In genomic region chr11:88715299-88715698, GRCm38 (mm10) we compare ENCODE assay signal across 7 mouse cellular contexts. TPM values are rescaled to one million over a fixed set of nuclear protein-coding genes. Genes with fewer than 3 reads are reported as not detected.
DNase-seq lines count a peak whose midpoint lies in the region; ATAC-seq and TF ChIP-seq lines count a peak whose summit lies in the region.

No protein-coding gene starts in this region.

- H3K4me2 ChIP-seq in lung, embryonic 14.5 days: peak overlapping the region; percentile 71
- H3K4me2 ChIP-seq in forebrain, embryonic 15.5 days (replicated peaks): peak overlapping the region; percentile 88
- H3K4me2 ChIP-seq in limb, embryonic 14.5 days (replicated peaks; ENCODE audit: low read depth, low read length, severe bottlenecking): peak overlapping the region; percentile 92
- peak overlapping the region; percentile 84 for H3K4me2 ChIP-seq in stomach, embryonic 15.5 days

- no peak for TF ChIP-seq CTCF in lung, embryonic 14.5 days (IDR thresholded peaks at IDR 0.05; ENCODE audit: low read depth)
- no peak for TF ChIP-seq CTCF in thymus, adult 2 months (IDR thresholded peaks at IDR 0.05; ENCODE audit: borderline replicate concordance, control insufficient read depth, extremely low read depth, insufficient read depth, low read length, poor library complexity)

- no peak for ATAC-seq in lung, embryonic 14.5 days (ENCODE audit: insufficient read depth)
- ATAC-seq in forebrain, embryonic 15.5 days (replicated peaks): no peak
- no peak for ATAC-seq in limb, embryonic 14.5 days (ENCODE audit: low FRiP score, low read depth)
- ATAC-seq in stomach, embryonic 15.5 days (ENCODE audit: insufficient read depth, low FRiP score, low read depth): no peak

- WGBS in lung, embryonic 14.5 days: 33% methylated on average over 7 of the region's 7 CpGs
- 32% methylated on average over 7 of the region's 7 CpGs for WGBS in forebrain, embryonic 15.5 days
- 34% methylated on average over 7 of the region's 7 CpGs for WGBS in limb, embryonic 14.5 days
- WGBS in stomach, embryonic 15.5 days: 44% methylated on average over 7 of the region's 7 CpGs
- WGBS in thymus, adult 2 months: 69% methylated on average over 7 of the region's 7 CpGs

- no peaks in the 10 kb centered on the region for H3K27me3 ChIP-seq in lung, embryonic 14.5 days (ENCODE audit: insufficient read depth, low read length)
- no peaks in the 10 kb centered on the region for H3K27me3 ChIP-seq in forebrain, embryonic 15.5 days
- no peaks in the 10 kb centered on the region for H3K27me3 ChIP-seq in limb, embryonic 14.5 days (ENCODE audit: control insufficient read depth, insufficient read depth, low read length)
- no peaks in the 10 kb centered on the region for H3K27me3 ChIP-seq in stomach, embryonic 15.5 days (replicated peaks)
- no peaks in the 10 kb centered on the region for H3K27me3 ChIP-seq in thymus, adult 2 months (ENCODE audit: control insufficient read depth, insufficient read depth, low read length)

- no peak for TF ChIP-seq POLR2A in limb, embryonic 14.5 days (IDR thresholded peaks at IDR 0.05; ENCODE audit: borderline replicate concordance, extremely low read depth, insufficient read depth, insufficient read length)
- TF ChIP-seq POLR2A in thymus, adult 2 months (IDR thresholded peaks at IDR 0.05; ENCODE audit: control insufficient read depth, extremely low read depth, insufficient read depth, low read length, poor library complexity): no peak

- no peak overlapping the region for H3K9ac ChIP-seq in lung, embryonic 14.5 days
- peak overlapping the region; percentile 96 for H3K9ac ChIP-seq in forebrain, embryonic 15.5 days (replicated peaks)
- H3K9ac ChIP-seq in limb, embryonic 14.5 days (ENCODE audit: low read depth, low read length, severe bottlenecking): no peak overlapping the region
- H3K9ac ChIP-seq in stomach, embryonic 15.5 days: no peak overlapping the region

- H3K4me3 ChIP-seq in lung, embryonic 14.5 days (ENCODE audit: low read depth, low read length): peak overlapping the region; percentile 90
- peak overlapping the region; percentile 98 for H3K4me3 ChIP-seq in forebrain, embryonic 15.5 days
- peak overlapping the region; percentile 96 for H3K4me3 ChIP-seq in limb, embryonic 14.5 days (replicated peaks; ENCODE audit: low read length)
- peak overlapping the region; percentile 93; the same call in 1 of the 2 replicates for H3K4me3 ChIP-seq in stomach, embryonic 15.5 days (replicated peaks)
- H3K4me3 ChIP-seq in thymus, adult 2 months (ENCODE audit: control insufficient read depth, insufficient read depth, low read length): no peak overlapping the region

- peaks cover 6% of the 10 kb centered on the region for H3K4me1 ChIP-seq in lung, embryonic 14.5 days (ENCODE audit: insufficient read depth)
- H3K4me1 ChIP-seq in forebrain, embryonic 15.5 days: peaks cover 45% of the 10 kb centered on the region
- peaks cover 19% of the 10 kb centered on the region for H3K4me1 ChIP-seq in limb, embryonic 14.5 days (ENCODE audit: control insufficient read depth, insufficient read depth, low read length)
- peaks cover 19% of the 10 kb centered on the region for H3K4me1 ChIP-seq in stomach, embryonic 15.5 days
- H3K4me1 ChIP-seq in thymus, adult 2 months (replicated peaks; ENCODE audit: control insufficient read depth, insufficient read depth, low read length): peaks cover 8% of the 10 kb centered on the region

- H3K27ac ChIP-seq in lung, embryonic 14.5 days (ENCODE audit: low read depth): no peak overlapping the region
- 0 out of 2 replicates have a peak overlapping the region, but pooled peaks have one; percentile 9 for H3K27ac ChIP-seq in forebrain, embryonic 15.5 days (replicated peaks)
- H3K27ac ChIP-seq in limb, embryonic 14.5 days (replicated peaks; ENCODE audit: low read depth, low read length): no peak overlapping the region
- H3K27ac ChIP-seq in stomach, embryonic 15.5 days: no peak overlapping the region
- H3K27ac ChIP-seq in thymus, adult 2 months (ENCODE audit: control insufficient read depth, insufficient read depth, low read length): no peak overlapping the region

- peaks cover 27% of the 10 kb centered on the region for H3K36me3 ChIP-seq in lung, embryonic 14.5 days (ENCODE audit: insufficient read depth)
- peaks cover 12% of the 10 kb centered on the region for H3K36me3 ChIP-seq in forebrain, embryonic 15.5 days
- peaks cover 27% of the 10 kb centered on the region for H3K36me3 ChIP-seq in limb, embryonic 14.5 days (ENCODE audit: control insufficient read depth, insufficient read depth, low read length)
- H3K36me3 ChIP-seq in stomach, embryonic 15.5 days: peaks cover 11% of the 10 kb centered on the region
- peaks cover 24% of the 10 kb centered on the region for H3K36me3 ChIP-seq in thymus, adult 2 months (ENCODE audit: control insufficient read depth, insufficient read depth, low read length)

- no peaks in the 10 kb centered on the region for H3K9me3 ChIP-seq in lung, embryonic 14.5 days (ENCODE audit: low read depth, low read length)
- H3K9me3 ChIP-seq in forebrain, embryonic 15.5 days: no peaks in the 10 kb centered on the region
- no peaks in the 10 kb centered on the region for H3K9me3 ChIP-seq in limb, embryonic 14.5 days (ENCODE audit: control insufficient read depth, low read length)
- no peaks in the 10 kb centered on the region for H3K9me3 ChIP-seq in stomach, embryonic 15.5 days

- DNase-seq in lung, embryonic 14.5 days: no peak
- no peak for DNase-seq in lung, postnatal 4 days
- no peak for DNase-seq in limb, embryonic 14.5 days (ENCODE audit: low spot score)
- no peak for DNase-seq in natural killer cell, adult 2 months (ENCODE audit: low spot score in 2 of 2)
- no peak for DNase-seq in thymus, adult 2 months

RNA-seq across cellular contexts. Expression of gene Msi2, which starts 3.0 kb away (rescaled TPM):
- 12.7 TPM in 2 replicates for polyA plus RNA-seq in lung, embryonic 14.5 days (2014; fragmentation: Nextera tagmentation; extraction: Ambion mirVana)
- polyA plus RNA-seq in forebrain, embryonic 15.5 days (2015; fragmentation: Nextera tagmentation; extraction: Ambion mirVana): 25.3 and 27.1 TPM in 2 replicates
- polyA plus RNA-seq in limb, embryonic 14.5 days (2012; rRNA removed): 36.5 and 45.3 TPM in 2 replicates
- 13.9 and 14.8 TPM in 2 replicates for polyA plus RNA-seq in limb, embryonic 14.5 days (2014; fragmentation: Nextera tagmentation; extraction: Ambion mirVana)
- polyA plus RNA-seq in stomach, embryonic 15.5 days (2015; fragmentation: Nextera tagmentation; extraction: Ambion mirVana): 12.1 and 13.7 TPM in 2 replicates
- polyA plus RNA-seq in thymus, adult 2 months (2012; rRNA removed): 51.3 and 63.3 TPM in 2 replicates
